Mouse (Mus musculus) limb, embryonic 14.5 days (tissue): ENCODE measurements around the gene Fezf2. TPM values are rescaled to one million over a fixed set of nuclear protein-coding genes. Genes with fewer than 3 reads are reported as not detected.

Experiments
- ATAC-seq: fragments of 200-750 bp; cut with Nextera tagmentation; 2 replicates; pipeline ENCODE4 v1.8.0; 2017; ENCODE audit warnings: low read depth, moderate number of reproducible peaks, moderate TSS enrichment; ENCODE audit not compliant: low FRiP score
- DNase-seq: peaks from one replicate; pipeline ENCODE4 v3.0.0-alpha.2; 2015; ENCODE audit warnings: low spot score
- H3K27ac ChIP-seq: fragments of 300-500 bp; sonication (generic); replicated peaks from 2 replicates; pipeline ENCODE4 v1.5.1; 2014; ENCODE audit warnings: low read depth, mild to moderate bottlenecking, low read length, moderate library complexity, mixed read lengths
- H3K27me3 ChIP-seq: fragments of 300-500 bp; sonication (generic); 2 replicates; pipeline ENCODE4 v1.6.1; 2014; ENCODE audit warnings: low read length, mixed read lengths; ENCODE audit not compliant: control insufficient read depth, insufficient read depth
- H3K36me3 ChIP-seq: fragments of 300-500 bp; sonication (generic); 2 replicates; pipeline ENCODE4 v1.6.1; 2014; ENCODE audit warnings: mild to moderate bottlenecking, low read length, moderate library complexity, mixed read lengths; ENCODE audit not compliant: control insufficient read depth, insufficient read depth
- H3K4me1 ChIP-seq: fragments of 300-500 bp; sonication (generic); 2 replicates; pipeline ENCODE4 v1.6.1; 2014; ENCODE audit warnings: antibody characterized with exemption, low read length, mixed read lengths; ENCODE audit not compliant: control insufficient read depth, insufficient read depth
- H3K4me2 ChIP-seq: fragments of 300-500 bp; sonication (generic); replicated peaks from 2 replicates; pipeline ENCODE4 v1.6.1; 2014; ENCODE audit warnings: low read depth, mild to moderate bottlenecking, low read length, moderate library complexity; ENCODE audit not compliant: severe bottlenecking
- H3K4me3 ChIP-seq: fragments of 300-500 bp; sonication (generic); replicated peaks from 2 replicates; pipeline ENCODE4 v1.5.1; 2014; ENCODE audit warnings: low read length
- H3K9ac ChIP-seq: fragments of 300-500 bp; sonication (generic); 2 replicates; pipeline ENCODE4 v1.6.1; 2014; ENCODE audit warnings: mild to moderate bottlenecking, low read depth, low read length, moderate library complexity; ENCODE audit not compliant: severe bottlenecking
- H3K9me3 ChIP-seq: fragments of 300-500 bp; sonication (generic); 2 replicates; pipeline ENCODE4 v1.6.1; 2016; ENCODE audit warnings: low read length; ENCODE audit not compliant: control insufficient read depth
- POLR2A ChIP-seq: fragments of 200-500 bp; IDR thresholded peaks from 2 replicates; pipeline ENCODE4 v1.8.0; 2012; ENCODE audit warnings: inconsistent platforms, mild to moderate bottlenecking, moderate library complexity, borderline replicate concordance; ENCODE audit not compliant: insufficient read depth, insufficient read length; ENCODE audit errors: extremely low read depth
- WGBS: fragments of 180-500 bp; shearing (Covaris S2); extraction: QIAGEN DNeasy Blood & Tissue Kit; methylation state at CpG from one replicate; pipeline ENCODE4 v1.1.7; 2014; 5-methylcytosine and 5-hydroxymethylcytosine counted together
- polyA plus RNA-seq, 2 experiments: library from polyadenylated mRNA; depleted of rRNA in 1 of 2; stranded (reverse) in 1 of 2; unstranded in 1 of 2; fragments of >200 nt; fragmentation: Nextera tagmentation in 1 of 2; extraction: Ambion mirVana in 1 of 2; gene quantifications; 2 replicates each; pipeline versions ENCODE4 v1.2.1 to v1.2.3; 2012 to 2014

Gene Fezf2
- polyA plus RNA-seq, 2 experiments, result 0.17 to 0.54 TPM

DNA sequence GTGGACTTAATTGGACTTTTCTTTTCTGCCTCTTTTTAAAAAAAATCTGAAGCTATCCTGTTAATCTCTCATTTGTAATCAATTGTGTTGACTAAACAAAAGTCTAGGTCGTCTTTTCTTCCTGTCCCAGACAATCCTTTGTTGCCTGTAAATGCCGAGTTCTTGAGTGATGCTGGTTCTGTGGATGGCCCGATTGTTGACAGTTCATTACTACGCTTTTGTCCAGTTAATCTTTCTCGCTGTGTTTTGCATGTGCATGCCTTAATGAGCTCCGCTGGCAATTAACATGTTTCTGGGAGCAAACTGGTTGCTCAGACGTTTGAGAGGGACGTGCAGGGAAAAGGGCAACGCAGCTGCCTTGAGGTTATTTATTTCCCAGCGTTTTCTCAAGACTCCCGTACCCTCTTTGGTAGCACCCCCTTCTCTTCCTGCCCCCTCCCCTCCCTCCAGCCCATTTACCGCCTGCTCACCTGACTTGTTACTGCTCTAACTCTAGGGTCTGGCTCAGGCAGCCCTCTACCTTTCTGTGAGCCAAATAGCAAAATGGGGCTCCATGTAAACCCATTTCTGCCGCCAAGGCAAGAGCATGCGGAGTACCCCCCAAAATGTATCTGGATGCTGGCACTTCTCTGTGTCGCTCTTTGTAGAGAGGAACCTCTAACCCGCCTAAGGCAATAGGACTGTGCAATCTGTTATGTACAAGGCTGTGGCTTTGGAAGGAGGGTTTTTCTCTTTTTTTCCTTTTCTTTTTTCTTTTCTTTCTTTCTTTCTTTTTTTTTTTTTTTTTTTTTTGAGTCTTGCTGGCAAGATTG lies 9.8 kb downstream of the Fezf2 start:
- H3K27ac ChIP-seq, result no peak overlapping the region
- H3K4me2 ChIP-seq, result no peak overlapping the region
- WGBS, result 1% methylated on average over 16 of the region's 16 CpGs
- ATAC-seq, result no peak
- no peak overlapping the region for H3K4me3 ChIP-seq
- no peak for DNase-seq
- no peaks in the 10 kb centered on the region for H3K4me1 ChIP-seq
- TF ChIP-seq POLR2A, result no peak
- no peaks in the 10 kb centered on the region for H3K36me3 ChIP-seq
- H3K27me3 ChIP-seq, result peaks cover 85% of the 10 kb centered on the region
- H3K9me3 ChIP-seq, result no peaks in the 10 kb centered on the region
- no peak overlapping the region for H3K9ac ChIP-seq

DNA sequence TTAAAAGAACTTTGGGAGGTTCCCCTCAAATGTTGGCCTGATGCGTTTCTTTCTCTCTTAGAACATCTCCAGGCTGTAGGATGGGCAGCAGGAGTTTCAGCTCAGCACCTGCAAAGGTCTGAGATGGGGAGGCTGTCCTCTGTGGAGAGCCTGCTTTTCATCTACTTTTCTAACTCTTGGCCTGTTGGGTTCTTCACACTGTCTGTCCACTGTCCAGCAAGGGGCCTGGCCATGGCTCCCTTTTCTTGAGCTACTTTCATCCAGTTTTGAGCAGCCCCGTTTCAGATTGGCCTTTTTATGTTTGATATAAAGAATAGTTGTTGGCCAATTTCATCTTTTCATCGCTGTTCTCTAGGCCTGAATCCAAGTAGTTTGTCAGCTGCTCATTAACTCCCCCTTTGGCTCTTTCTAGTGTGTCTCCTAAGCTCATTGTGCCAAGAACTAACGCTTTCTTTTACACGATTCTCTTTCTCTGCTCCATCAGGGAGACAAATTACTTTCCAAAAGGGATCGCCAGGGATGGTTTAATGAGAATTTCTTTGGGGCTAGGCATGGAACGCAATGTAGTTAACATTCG lies 10.5 kb downstream of the Fezf2 start:
- no peak overlapping the region for H3K4me3 ChIP-seq
- WGBS, result 5% methylated on average over 8 of the region's 8 CpGs
- H3K9me3 ChIP-seq, result no peaks in the 10 kb centered on the region
- no peak for ATAC-seq
- H3K36me3 ChIP-seq, result no peaks in the 10 kb centered on the region
- H3K4me2 ChIP-seq, result no peak overlapping the region
- peaks cover 78% of the 10 kb centered on the region for H3K27me3 ChIP-seq
- no peak for DNase-seq
- H3K27ac ChIP-seq, result no peak overlapping the region
- no peaks in the 10 kb centered on the region for H3K4me1 ChIP-seq
- H3K9ac ChIP-seq, result no peak overlapping the region
- TF ChIP-seq POLR2A, result no peak

DNA sequence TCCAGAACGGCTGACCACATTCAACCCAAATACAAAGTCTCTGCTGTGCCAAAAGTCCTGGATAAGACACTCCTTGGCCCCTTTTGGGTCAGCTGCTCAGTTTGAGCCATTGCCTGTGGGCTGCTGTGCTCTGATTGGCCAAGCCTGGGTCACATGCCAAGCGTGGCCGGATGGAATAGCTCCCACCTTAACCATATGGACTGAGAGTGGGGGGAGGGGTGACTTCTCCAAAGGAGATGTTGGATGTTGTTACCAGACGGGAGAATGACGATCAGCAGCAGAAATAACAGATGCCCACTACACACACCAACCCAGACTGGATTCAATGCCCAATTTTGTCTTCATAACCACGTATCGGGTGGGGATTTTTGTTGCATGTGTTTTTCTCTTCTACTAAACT lies 13.1 kb downstream of the Fezf2 start:
- DNase-seq (no peak), ATAC-seq (no peak)
- Histone ChIP-seq H3K4me2 (no peak overlapping the region), H3K27ac (no peak overlapping the region), H3K9me3 (no peaks in the 10 kb centered on the region), H3K4me3 (no peak overlapping the region), H3K27me3 (peaks cover 52% of the 10 kb centered on the region), H3K4me1 (no peaks in the 10 kb centered on the region), H3K36me3 (no peaks in the 10 kb centered on the region), H3K9ac (no peak overlapping the region)
- WGBS, result 34% methylated on average over 7 of the region's 7 CpGs
- no peak for TF ChIP-seq POLR2A

DNA sequence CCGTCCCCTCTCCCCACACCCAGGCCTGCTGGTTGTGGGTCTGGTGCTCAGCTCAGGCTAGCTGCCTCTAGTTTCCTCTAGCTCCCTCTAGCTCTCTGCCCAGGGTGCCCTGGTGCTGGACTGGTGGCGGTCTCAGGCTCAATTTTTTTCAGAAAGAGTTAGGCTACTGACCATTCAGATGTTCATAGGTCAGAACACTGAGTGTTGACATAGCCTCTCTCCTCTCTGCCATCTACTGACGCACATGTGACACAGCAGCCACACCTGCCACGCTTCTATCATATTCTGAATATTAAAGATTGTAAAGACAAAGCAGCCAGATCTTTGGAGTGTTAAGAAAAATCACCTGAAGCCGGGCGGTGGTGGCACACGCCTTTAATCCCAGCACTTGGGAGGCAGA lies 14.4 kb downstream of the Fezf2 start:
- no peak for TF ChIP-seq POLR2A
- Histone ChIP-seq H3K27ac (no peak overlapping the region), H3K36me3 (no peaks in the 10 kb centered on the region), H3K9ac (no peak overlapping the region), H3K27me3 (peaks cover 40% of the 10 kb centered on the region), H3K4me2 (no peak overlapping the region), H3K4me1 (no peaks in the 10 kb centered on the region), H3K9me3 (no peaks in the 10 kb centered on the region), H3K4me3 (no peak overlapping the region)
- ATAC-seq (no peak), DNase-seq (no peak)
- WGBS, result 74% methylated on average over 7 of the region's 7 CpGs

DNA sequence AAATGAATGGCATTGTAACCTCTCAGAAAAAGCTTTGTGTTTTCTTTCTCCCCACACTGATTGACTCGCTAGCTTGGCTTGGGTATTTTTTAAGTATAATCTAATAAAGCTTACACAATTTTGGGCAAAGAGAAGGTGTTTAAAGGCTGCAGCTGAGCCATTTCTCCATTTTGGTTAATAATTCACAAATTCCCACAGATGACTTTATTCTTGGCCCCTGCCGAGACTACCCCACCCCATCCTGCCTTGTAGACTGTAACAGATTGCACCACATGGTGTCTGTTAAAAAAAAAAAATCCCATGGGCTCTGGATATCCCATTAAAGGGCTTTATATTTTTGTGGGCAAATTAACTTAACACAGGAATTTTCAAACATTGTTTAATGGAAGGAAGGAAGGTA lies 44.9 kb downstream of the Fezf2 start:
- no peaks in the 10 kb centered on the region for H3K4me1 ChIP-seq
- H3K36me3 ChIP-seq, result peaks cover under 1% of the 10 kb centered on the region; the same call in 1 of the 2 replicates
- 58% methylated on average over 2 of the region's 2 CpGs for WGBS
- no peaks in the 10 kb centered on the region for H3K9me3 ChIP-seq
- DNase-seq (no peak), ATAC-seq (no peak)
- H3K27me3 ChIP-seq, result no peaks in the 10 kb centered on the region
- no peak overlapping the region for H3K9ac ChIP-seq
- TF ChIP-seq POLR2A, result no peak
- no peak overlapping the region for H3K27ac ChIP-seq
- no peak overlapping the region for H3K4me2 ChIP-seq
- no peak overlapping the region for H3K4me3 ChIP-seq
